Mouse (Mus musculus) neural tube, embryonic 14.5 days (tissue): Measurements from ENCODE around the gene Aqp3. TPM values are rescaled to one million over a fixed set of nuclear protein-coding genes. Genes with fewer than 3 reads are reported as not detected.
"Not testable (repeated sequence)": the region's sequence is repeated elsewhere in the genome, so short reads cannot be mapped to it uniquely, and the experiment has no call there.

Experiments
- ATAC-seq: fragments of 200-750 bp; cut with Nextera tagmentation; 2 replicates; pipeline ENCODE4 v1.8.0; 2017; ENCODE audit warnings: low read depth, mild to moderate bottlenecking, moderate TSS enrichment, moderate library complexity
- H3K27ac ChIP-seq: fragments of 300-500 bp; sonication (generic); 2 replicates; pipeline ENCODE4 v1.5.1; 2014; ENCODE audit warnings: low read depth, mild to moderate bottlenecking, control low read depth, low read length, moderate library complexity, mixed read lengths
- H3K27me3 ChIP-seq: fragments of 300-500 bp; sonication (generic); 2 replicates; pipeline ENCODE4 v1.6.1; 2014; ENCODE audit warnings: low read length; ENCODE audit not compliant: control insufficient read depth, insufficient read depth
- H3K36me3 ChIP-seq: fragments of 300-500 bp; sonication (generic); 2 replicates; pipeline ENCODE4 v1.6.1; 2014; ENCODE audit warnings: low read length, mixed read lengths; ENCODE audit not compliant: control insufficient read depth, insufficient read depth
- H3K4me1 ChIP-seq: fragments of 300-500 bp; sonication (generic); 2 replicates; pipeline ENCODE4 v1.6.1; 2014; ENCODE audit warnings: low read length; ENCODE audit not compliant: control insufficient read depth, insufficient read depth
- H3K4me2 ChIP-seq: fragments of 300-500 bp; sonication (generic); 2 replicates; pipeline ENCODE4 v1.6.1; 2014; ENCODE audit warnings: mild to moderate bottlenecking, low read depth, low read length, control low read depth
- H3K4me3 ChIP-seq: fragments of 300-500 bp; sonication (generic); 2 replicates; pipeline ENCODE4 v1.5.1; 2014; ENCODE audit warnings: low read depth, low read length, control low read depth, mixed read lengths
- H3K9ac ChIP-seq: fragments of 300-500 bp; sonication (generic); replicated peaks from 2 replicates; pipeline ENCODE4 v1.6.1; 2014; ENCODE audit warnings: low read depth, mild to moderate bottlenecking, control low read depth, low read length, mixed read lengths
- H3K9me3 ChIP-seq: fragments of 300-500 bp; sonication (generic); 2 replicates; pipeline ENCODE4 v1.6.1; 2016; ENCODE audit warnings: low read length; ENCODE audit not compliant: control insufficient read depth
- WGBS: fragments of 180-500 bp; shearing (Covaris S2); extraction: QIAGEN DNeasy Blood & Tissue Kit; methylation state at CpG from one replicate; pipeline ENCODE4 v1.1.7; 2014; 5-methylcytosine and 5-hydroxymethylcytosine counted together
- polyA plus RNA-seq: library from polyadenylated mRNA; unstranded; fragments of >200 nt; fragmentation: Nextera tagmentation; extraction: Ambion mirVana; gene quantifications from 2 replicates; pipeline ENCODE4 v1.2.1, GENCODE M21; 2014

Aqp3 gene
- polyA plus RNA-seq, 1 experiment from 2014 or later: 0.19 TPM

DNA sequence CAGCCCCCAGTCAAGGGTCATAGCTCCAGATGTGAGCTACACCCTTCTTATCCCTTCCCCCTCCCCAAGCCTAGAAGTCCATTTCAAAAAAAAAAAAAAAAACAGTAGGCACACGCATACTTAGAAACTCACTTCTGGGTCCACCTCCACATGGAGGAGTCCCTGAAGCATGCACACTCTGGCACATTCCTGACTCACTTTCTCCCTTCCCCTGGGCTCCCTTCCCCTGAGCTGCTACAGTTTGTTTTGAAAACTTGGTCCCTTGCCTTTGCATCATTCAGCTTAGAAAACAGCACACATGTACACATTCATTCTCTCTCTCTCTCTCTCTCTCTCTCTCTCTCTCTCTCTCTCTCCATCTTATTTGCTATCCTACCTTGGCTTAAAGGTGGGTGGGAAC is 5.0 kb downstream of the Aqp3 start:
- no peak overlapping the region for H3K27ac ChIP-seq
- peaks cover 8% of the 10 kb centered on the region for H3K27me3 ChIP-seq
- no peaks in the 10 kb centered on the region for H3K9me3 ChIP-seq
- H3K36me3 ChIP-seq: no peaks in the 10 kb centered on the region
- ATAC-seq: no peak
- no peak overlapping the region for H3K4me3 ChIP-seq
- H3K9ac ChIP-seq: no peak overlapping the region
- no peak overlapping the region for H3K4me2 ChIP-seq
- H3K4me1 ChIP-seq: no peaks in the 10 kb centered on the region
- WGBS: 92% methylated on average over 1 of the region's 1 CpGs

GRCm38 (mm10) chr4:41091391-41091790 is 6.6 kb downstream of the Aqp3 start:
- no peak for ATAC-seq
- Histone ChIP-seq H3K36me3 (no peaks in the 10 kb centered on the region), H3K27me3 (no peaks in the 10 kb centered on the region), H3K27ac (no peak overlapping the region), H3K9ac (no peak overlapping the region), H3K4me2 (no peak overlapping the region), H3K9me3 (no peaks in the 10 kb centered on the region), H3K4me3 (no peak overlapping the region), H3K4me1 (no peaks in the 10 kb centered on the region)
- WGBS: 67% methylated on average over 3 of the region's 3 CpGs

DNA sequence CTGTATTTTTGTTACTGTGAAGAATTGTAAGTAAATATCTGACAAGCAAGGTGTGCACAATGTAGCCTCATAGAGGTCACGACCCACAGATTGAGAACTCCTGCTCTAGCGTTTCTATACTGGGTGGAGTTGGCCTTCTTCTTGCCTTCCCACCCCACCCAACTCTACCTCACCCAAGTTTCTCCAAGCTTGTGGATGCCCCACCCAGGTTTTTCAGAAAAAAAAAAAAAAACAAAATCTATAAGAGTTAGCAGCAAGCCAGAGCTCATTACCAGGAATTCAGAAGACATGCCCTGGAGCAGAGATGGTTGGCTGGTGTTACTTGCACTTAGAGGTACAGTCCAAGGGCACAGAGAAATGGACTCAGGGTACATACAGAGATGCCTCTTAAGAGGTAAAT is 8.3 kb downstream of the Aqp3 start:
- no peak for ATAC-seq
- no peaks in the 10 kb centered on the region for H3K36me3 ChIP-seq
- H3K4me1 ChIP-seq: no peaks in the 10 kb centered on the region
- WGBS: 92% methylated on average over 2 of the region's 2 CpGs
- H3K4me3 ChIP-seq: no peak overlapping the region
- no peak overlapping the region for H3K4me2 ChIP-seq
- H3K9me3 ChIP-seq: no peaks in the 10 kb centered on the region
- no peaks in the 10 kb centered on the region for H3K27me3 ChIP-seq
- no peak overlapping the region for H3K9ac ChIP-seq
- H3K27ac ChIP-seq: no peak overlapping the region

GRCm38 (mm10) chr4:41089189-41089588 is 8.8 kb downstream of the Aqp3 start:
- Histone ChIP-seq H3K4me3 (no peak overlapping the region), H3K9ac (no peak overlapping the region), H3K9me3 (no peaks in the 10 kb centered on the region), H3K27ac (no peak overlapping the region), H3K4me1 (no peaks in the 10 kb centered on the region), H3K27me3 (no peaks in the 10 kb centered on the region), H3K4me2 (no peak overlapping the region), H3K36me3 (no peaks in the 10 kb centered on the region)
- 85% methylated on average over 4 of the region's 4 CpGs for WGBS
- no peak for ATAC-seq

GRCm38 (mm10) chr4:41087459-41088298 is 10.3 kb downstream of the Aqp3 start:
- Histone ChIP-seq H3K9ac (no peak overlapping the region), H3K4me2 (no peak overlapping the region), H3K27ac (no peak overlapping the region), H3K36me3 (no peaks in the 10 kb centered on the region), H3K27me3 (no peaks in the 10 kb centered on the region), H3K4me3 (no peak overlapping the region), H3K4me1 (no peaks in the 10 kb centered on the region), H3K9me3 (no peaks in the 10 kb centered on the region)
- no peak for ATAC-seq
- 85% methylated on average over 16 of the region's 16 CpGs for WGBS

- no peaks in the 10 kb centered on the region for H3K4me1 ChIP-seq
- no peak overlapping the region for H3K4me3 ChIP-seq
- 81% methylated on average over 9 of the region's 9 CpGs for WGBS
- no peak for ATAC-seq
- no peaks in the 10 kb centered on the region for H3K36me3 ChIP-seq
- no peak overlapping the region for H3K27ac ChIP-seq
- H3K4me2 ChIP-seq: no peak overlapping the region
- H3K27me3 ChIP-seq: no peaks in the 10 kb centered on the region
- H3K9ac ChIP-seq: no peak overlapping the region
- H3K9me3 ChIP-seq: no peaks in the 10 kb centered on the region
Measured at GRCm38 (mm10) chr4:41086947-41087346, 11.0 kb downstream of the Aqp3 start.

DNA sequence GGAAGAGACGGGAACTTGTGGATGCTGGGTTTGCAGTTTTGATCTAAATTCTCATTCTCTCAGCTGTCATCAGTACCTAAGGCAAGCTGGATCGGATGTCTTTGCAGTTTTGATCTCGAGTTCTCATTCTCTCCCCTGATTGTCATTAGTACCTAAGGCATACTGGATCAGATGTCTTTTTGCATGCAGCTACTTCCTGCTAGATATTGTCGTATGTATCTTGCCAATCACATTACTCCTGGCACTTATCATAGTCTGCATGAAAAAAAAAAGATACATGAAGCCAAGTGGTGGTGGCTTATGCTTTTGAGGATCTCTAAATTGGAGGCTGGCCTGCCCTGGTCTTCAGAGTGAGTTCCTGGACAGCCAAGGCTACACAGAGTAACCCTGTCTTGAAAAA is 13.2 kb downstream of the Aqp3 start:
- H3K4me1 ChIP-seq: no peaks in the 10 kb centered on the region
- no peak overlapping the region for H3K4me2 ChIP-seq
- H3K27ac ChIP-seq: no peak overlapping the region
- H3K9me3 ChIP-seq: no peaks in the 10 kb centered on the region
- no peak overlapping the region for H3K9ac ChIP-seq
- ATAC-seq: no peak
- no peaks in the 10 kb centered on the region for H3K27me3 ChIP-seq
- WGBS: 88% methylated on average over 4 of the region's 4 CpGs
- no peaks in the 10 kb centered on the region for H3K36me3 ChIP-seq
- no peak overlapping the region for H3K4me3 ChIP-seq

DNA sequence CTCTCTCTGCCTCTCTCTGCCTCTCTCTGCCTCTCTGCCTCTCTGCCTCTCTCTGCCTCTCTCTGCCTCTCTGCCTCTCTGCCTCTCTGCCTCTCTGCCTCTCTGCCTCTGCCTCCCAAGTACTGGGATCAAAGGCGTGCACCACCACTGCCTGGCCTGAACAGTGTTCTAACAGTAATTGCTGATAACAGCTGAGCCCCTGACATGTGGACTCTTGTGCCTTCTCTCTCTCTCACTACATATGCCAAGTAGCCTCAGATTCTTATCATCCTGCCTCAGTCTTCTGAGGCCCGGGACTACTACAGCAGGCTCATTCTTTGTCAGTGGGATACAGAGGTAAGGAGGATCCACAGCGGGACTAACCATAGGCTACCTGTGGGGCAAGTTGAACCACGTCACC is 15.2 kb downstream of the Aqp3 start:
- ATAC-seq, H3K4me1 ChIP-seq, H3K4me2 ChIP-seq, H3K9ac ChIP-seq, H3K36me3 ChIP-seq, H3K27me3 ChIP-seq, H3K9me3 ChIP-seq, H3K4me3 ChIP-seq, H3K27ac ChIP-seq: not testable (repeated sequence)
- 70% methylated on average over 4 of the region's 4 CpGs for WGBS

DNA sequence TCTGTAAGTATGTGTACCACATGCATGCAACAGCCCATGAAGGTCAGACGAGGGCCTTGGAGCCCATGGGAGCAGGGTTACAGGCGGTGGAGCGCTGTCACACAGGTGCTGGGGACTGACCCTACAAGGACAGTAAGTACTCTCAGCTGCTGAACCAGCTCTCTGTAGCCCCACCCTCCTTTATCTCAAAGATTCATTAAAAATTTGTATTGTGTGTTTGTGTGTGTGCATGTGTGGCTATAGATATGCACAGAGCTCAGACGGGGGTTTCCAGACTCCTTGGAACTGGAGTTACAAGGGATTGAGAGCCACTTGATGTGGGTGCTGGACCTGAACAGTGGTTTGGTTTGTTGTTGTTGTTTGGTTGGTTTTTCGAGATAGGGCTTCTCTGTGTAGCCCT is 16.2 kb downstream of the Aqp3 start:
- H3K4me3 ChIP-seq: no peak overlapping the region
- ATAC-seq: no peak
- no peaks in the 10 kb centered on the region for H3K9me3 ChIP-seq
- no peak overlapping the region for H3K4me2 ChIP-seq
- H3K27me3 ChIP-seq: no peaks in the 10 kb centered on the region
- 86% methylated on average over 5 of the region's 5 CpGs for WGBS
- H3K9ac ChIP-seq: no peak overlapping the region
- no peaks in the 10 kb centered on the region for H3K4me1 ChIP-seq
- H3K27ac ChIP-seq: no peak overlapping the region
- H3K36me3 ChIP-seq: no peaks in the 10 kb centered on the region
